Mouse (Mus musculus) midbrain, embryonic 13.5 days (tissue): ENCODE measurements around the gene Lyrm4. TPM values are rescaled to one million over a fixed set of nuclear protein-coding genes. Genes with fewer than 3 reads are reported as not detected.

Experiments used
- ATAC-seq: fragments of 200-750 bp; cut with Nextera tagmentation; 2 replicates; pipeline ENCODE4 v1.8.0; 2017; ENCODE audit warnings: mild to moderate bottlenecking, moderate TSS enrichment, moderate library complexity
- H3K27ac ChIP-seq: fragments of 300-500 bp; sonication (generic); 2 replicates; pipeline ENCODE4 v1.5.1; 2015; ENCODE audit warnings: inconsistent platforms, mild to moderate bottlenecking, moderate library complexity
- H3K27me3 ChIP-seq: fragments of 300-500 bp; sonication (generic); 2 replicates; pipeline ENCODE4 v1.6.1; 2015; ENCODE audit warnings: mild to moderate bottlenecking, inconsistent platforms
- H3K36me3 ChIP-seq: fragments of 300-500 bp; sonication (generic); 2 replicates; pipeline ENCODE4 v1.6.1; 2015; ENCODE audit warnings: mild to moderate bottlenecking, inconsistent platforms
- H3K4me1 ChIP-seq: fragments of 300-500 bp; sonication (generic); replicated peaks from 2 replicates; pipeline ENCODE4 v1.6.1; 2015; ENCODE audit warnings: inconsistent platforms
- H3K4me2 ChIP-seq: fragments of 300-500 bp; sonication (generic); replicated peaks from 2 replicates; pipeline ENCODE4 v1.6.1; 2015; ENCODE audit warnings: moderate library complexity, mild to moderate bottlenecking, inconsistent platforms
- H3K4me3 ChIP-seq: fragments of 300-500 bp; sonication (generic); replicated peaks from 2 replicates; pipeline ENCODE4 v1.5.1; 2015; ENCODE audit warnings: mild to moderate bottlenecking, inconsistent platforms
- H3K9ac ChIP-seq: fragments of 300-500 bp; sonication (generic); replicated peaks from 2 replicates; pipeline ENCODE4 v1.6.1; 2015; ENCODE audit warnings: mild to moderate bottlenecking, inconsistent platforms
- H3K9me3 ChIP-seq: fragments of 300-500 bp; sonication (generic); 2 replicates; pipeline ENCODE4 v1.6.1; 2016; ENCODE audit warnings: mild to moderate bottlenecking, inconsistent platforms
- WGBS: fragments of 180-500 bp; shearing (Covaris S2); methylation state at CpG from one replicate; pipeline ENCODE4 v1.1.7; 2015; 5-methylcytosine and 5-hydroxymethylcytosine counted together
- polyA plus RNA-seq: library from polyadenylated mRNA; unstranded; fragments of >200 nt; fragmentation: Nextera tagmentation; extraction: Ambion mirVana; gene quantifications from 2 replicates; pipeline ENCODE4 v1.2.1, GENCODE M21; 2015

Gene Lyrm4
- polyA plus RNA-seq = 33.4 and 35.3 TPM in 2 replicates

GRCm38 (mm10) chr13:36117143-36118014, at the start of gene Lyrm4, which contains the start of gene Fars2:
TSS of gene Lyrm4 (minus strand) at chr13:36117526.
TSS of gene Fars2 (plus strand) at chr13:36117412.
- no peaks in the 10 kb centered on the region for H3K36me3 ChIP-seq
- peak; percentile 99 for ATAC-seq
- peak within 1 kb of the TSS; percentile 73 for H3K4me3 ChIP-seq
- peak within 1 kb of the TSS; percentile 83 for H3K4me2 ChIP-seq
- H3K27me3 ChIP-seq = no peaks in the 10 kb centered on the region
- H3K9ac ChIP-seq = peak within 1 kb of the TSS; percentile 80
- no peaks in the 10 kb centered on the region for H3K9me3 ChIP-seq
- H3K4me1 ChIP-seq = peaks cover 26% of the 10 kb centered on the region
- peak within 1 kb of the TSS; percentile 97 for H3K27ac ChIP-seq
- under 1% methylated on average over 75 of the region's 75 CpGs for WGBS

GRCm38 (mm10) chr13:36163898-36164297, 46.6 kb upstream of the Lyrm4 start:
- ATAC-seq = no peak
- H3K36me3 ChIP-seq = no peaks in the 10 kb centered on the region
- H3K27me3 ChIP-seq = no peaks in the 10 kb centered on the region
- H3K9me3 ChIP-seq = no peaks in the 10 kb centered on the region
- H3K9ac ChIP-seq = no peak overlapping the region
- 91% methylated on average over 1 of the region's 1 CpGs for WGBS
- H3K4me3 ChIP-seq = no peak overlapping the region
- H3K27ac ChIP-seq = no peak overlapping the region
- H3K4me1 ChIP-seq = no peaks in the 10 kb centered on the region
- no peak overlapping the region for H3K4me2 ChIP-seq

GRCm38 (mm10) chr13:36163411-36163810, 46.1 kb upstream of the Lyrm4 start:
- H3K27ac ChIP-seq = no peak overlapping the region
- H3K9ac ChIP-seq = no peak overlapping the region
- H3K4me1 ChIP-seq = no peaks in the 10 kb centered on the region
- no peaks in the 10 kb centered on the region for H3K9me3 ChIP-seq
- H3K27me3 ChIP-seq = no peaks in the 10 kb centered on the region
- 94% methylated on average over 5 of the region's 5 CpGs for WGBS
- no peak for ATAC-seq
- H3K4me3 ChIP-seq = no peak overlapping the region
- H3K36me3 ChIP-seq = no peaks in the 10 kb centered on the region
- H3K4me2 ChIP-seq = no peak overlapping the region

GRCm38 (mm10) chr13:36156340-36156931, 39.1 kb upstream of the Lyrm4 start:
- Histone ChIP-seq H3K4me3 (no peak overlapping the region), H3K27me3 (no peaks in the 10 kb centered on the region), H3K27ac (no peak overlapping the region), H3K4me2 (no peak overlapping the region), H3K4me1 (no peaks in the 10 kb centered on the region), H3K36me3 (no peaks in the 10 kb centered on the region), H3K9me3 (no peaks in the 10 kb centered on the region), H3K9ac (no peak overlapping the region)
- 93% methylated on average over 7 of the region's 7 CpGs for WGBS
- no peak for ATAC-seq

- H3K36me3 ChIP-seq = no peaks in the 10 kb centered on the region
- no peak overlapping the region for H3K4me3 ChIP-seq
- H3K9me3 ChIP-seq = no peaks in the 10 kb centered on the region
- 84% methylated on average over 5 of the region's 5 CpGs for WGBS
- no peak overlapping the region for H3K9ac ChIP-seq
- no peaks in the 10 kb centered on the region for H3K27me3 ChIP-seq
- H3K4me1 ChIP-seq = peaks cover 4% of the 10 kb centered on the region; the same call in 1 of the 2 replicates
- H3K4me2 ChIP-seq = no peak overlapping the region
- H3K27ac ChIP-seq = no peak overlapping the region
- no peak for ATAC-seq
These were observed 35.6 kb upstream of the Lyrm4 start for GRCm38 (mm10) chr13:36152728-36153498.

- Histone ChIP-seq H3K27me3 (no peaks in the 10 kb centered on the region), H3K4me2 (no peak overlapping the region), H3K9me3 (no peaks in the 10 kb centered on the region), H3K9ac (no peak overlapping the region), H3K4me3 (no peak overlapping the region), H3K4me1 (peaks cover 10% of the 10 kb centered on the region), H3K27ac (no peak overlapping the region), H3K36me3 (no peaks in the 10 kb centered on the region)
- no peak for ATAC-seq
- 55% methylated on average over 5 of the region's 5 CpGs for WGBS
These were observed 32.9 kb upstream of the Lyrm4 start for GRCm38 (mm10) chr13:36150272-36150671.

GRCm38 (mm10) chr13:36149175-36149939, 32.0 kb upstream of the Lyrm4 start:
- Histone ChIP-seq H3K36me3 (no peaks in the 10 kb centered on the region), H3K27me3 (no peaks in the 10 kb centered on the region), H3K9ac (no peak overlapping the region), H3K27ac (no peak overlapping the region), H3K4me2 (no peak overlapping the region), H3K4me1 (peaks cover 10% of the 10 kb centered on the region), H3K4me3 (no peak overlapping the region), H3K9me3 (no peaks in the 10 kb centered on the region)
- 32% methylated on average over 6 of the region's 6 CpGs for WGBS
- ATAC-seq = no peak

GRCm38 (mm10) chr13:36145601-36146000, 28.3 kb upstream of the Lyrm4 start:
- no peak overlapping the region for H3K4me3 ChIP-seq
- no peaks in the 10 kb centered on the region for H3K27me3 ChIP-seq
- no peaks in the 10 kb centered on the region for H3K36me3 ChIP-seq
- 83% methylated on average over 1 of the region's 1 CpGs for WGBS
- H3K9ac ChIP-seq = no peak overlapping the region
- no peak overlapping the region for H3K4me2 ChIP-seq
- ATAC-seq = no peak
- no peak overlapping the region for H3K27ac ChIP-seq
- H3K9me3 ChIP-seq = no peaks in the 10 kb centered on the region
- peaks cover 10% of the 10 kb centered on the region for H3K4me1 ChIP-seq

GRCm38 (mm10) chr13:36140247-36141016, 23.1 kb upstream of the Lyrm4 start:
- Histone ChIP-seq H3K4me1 (no peaks in the 10 kb centered on the region), H3K9me3 (no peaks in the 10 kb centered on the region), H3K27ac (no peak overlapping the region), H3K27me3 (no peaks in the 10 kb centered on the region), H3K36me3 (no peaks in the 10 kb centered on the region), H3K4me2 (no peak overlapping the region), H3K9ac (no peak overlapping the region), H3K4me3 (no peak overlapping the region)
- ATAC-seq = no peak
- 63% methylated on average over 5 of the region's 5 CpGs for WGBS

GRCm38 (mm10) chr13:36139703-36140102, 22.4 kb upstream of the Lyrm4 start:
- no peaks in the 10 kb centered on the region for H3K36me3 ChIP-seq
- ATAC-seq = no peak
- WGBS = 85% methylated on average over 5 of the region's 5 CpGs
- no peak overlapping the region for H3K4me2 ChIP-seq
- no peak overlapping the region for H3K4me3 ChIP-seq
- H3K9me3 ChIP-seq = no peaks in the 10 kb centered on the region
- no peak overlapping the region for H3K27ac ChIP-seq
- H3K27me3 ChIP-seq = no peaks in the 10 kb centered on the region
- H3K4me1 ChIP-seq = no peaks in the 10 kb centered on the region
- no peak overlapping the region for H3K9ac ChIP-seq
